Mouse (Mus musculus) midbrain, embryonic 16.5 days (tissue): ENCODE measurements around the gene Unc5cl. TPM values are rescaled to one million over a fixed set of nuclear protein-coding genes. Genes with fewer than 3 reads are reported as not detected.
A peak's percentile ranks its signal among the peaks of the same experiment; 100 is the strongest.
"Not testable (repeated sequence)": the region's sequence is repeated elsewhere in the genome, so short reads cannot be mapped to it uniquely, and the experiment has no call there.

Source experiments
- ATAC-seq: fragments of 200-750 bp; cut with Nextera tagmentation; 2 replicates; pipeline ENCODE4 v1.8.0; 2017; ENCODE audit warnings: moderate TSS enrichment
- H3K27ac ChIP-seq: fragments of 300-500 bp; sonication (generic); 2 replicates; pipeline ENCODE4 v1.5.1; 2014; ENCODE audit warnings: mild to moderate bottlenecking, low read length, mixed read lengths
- H3K27me3 ChIP-seq: fragments of 300-500 bp; sonication (generic); 2 replicates; pipeline ENCODE4 v1.6.1; 2014; ENCODE audit warnings: low read depth, low read length, mixed read lengths; ENCODE audit not compliant: control insufficient read depth, insufficient read depth
- H3K36me3 ChIP-seq: fragments of 300-500 bp; sonication (generic); 2 replicates; pipeline ENCODE4 v1.6.1; 2014; ENCODE audit warnings: mild to moderate bottlenecking, low read length, moderate library complexity, mixed read lengths; ENCODE audit not compliant: control insufficient read depth, insufficient read depth
- H3K4me1 ChIP-seq: fragments of 300-500 bp; sonication (generic); 2 replicates; pipeline ENCODE4 v1.6.1; 2014; ENCODE audit warnings: mild to moderate bottlenecking, low read length, mixed read lengths; ENCODE audit not compliant: control insufficient read depth, insufficient read depth
- H3K4me2 ChIP-seq: fragments of 300-500 bp; sonication (generic); 2 replicates; pipeline ENCODE4 v1.6.1; 2014; ENCODE audit warnings: mild to moderate bottlenecking, low read length, mixed read lengths
- H3K4me3 ChIP-seq: fragments of 300-500 bp; sonication (generic); 2 replicates; pipeline ENCODE4 v1.5.1; 2014; ENCODE audit warnings: low read depth, mild to moderate bottlenecking, low read length, moderate library complexity, mixed read lengths
- H3K9ac ChIP-seq: fragments of 300-500 bp; sonication (generic); 2 replicates; pipeline ENCODE4 v1.6.1; 2014; ENCODE audit warnings: low read depth, low read length, mixed read lengths
- H3K9me3 ChIP-seq: fragments of 300-500 bp; sonication (generic); replicated peaks from 2 replicates; pipeline ENCODE4 v1.6.1; 2014; ENCODE audit warnings: mild to moderate bottlenecking, low read length, mixed read lengths; ENCODE audit not compliant: control insufficient read depth, poor library complexity, severe bottlenecking
- WGBS: fragments of 180-500 bp; shearing (Covaris S2); extraction: QIAGEN DNeasy Blood & Tissue Kit; methylation state at CpG from one replicate; pipeline ENCODE4 v1.1.7; 2014; 5-methylcytosine and 5-hydroxymethylcytosine counted together
- polyA plus RNA-seq: library from polyadenylated mRNA; unstranded; fragments of >200 nt; fragmentation: Nextera tagmentation; extraction: Ambion mirVana; gene quantifications from 2 replicates; pipeline ENCODE4 v1.2.1, GENCODE M21; 2015

Unc5cl gene
- polyA plus RNA-seq, 1 experiment from 2014 or later, result 0.21 TPM

GRCm38 (mm10) chr17:48454190-48454589 is 511 bp upstream of the Unc5cl start:
- no peak overlapping the region for H3K27ac ChIP-seq
- H3K4me3 ChIP-seq, result no peak overlapping the region
- H3K27me3 ChIP-seq, result no peaks in the 10 kb centered on the region
- H3K36me3 ChIP-seq, result no peaks in the 10 kb centered on the region
- H3K9me3 ChIP-seq, result no peaks in the 10 kb centered on the region
- no peak overlapping the region for H3K4me2 ChIP-seq
- 54% methylated on average over 7 of the region's 7 CpGs for WGBS
- no peak for ATAC-seq
- no peaks in the 10 kb centered on the region for H3K4me1 ChIP-seq
- H3K9ac ChIP-seq, result no peak overlapping the region

GRCm38 (mm10) chr17:48455955-48456354 is 1.3 kb downstream of the Unc5cl start:
- Histone ChIP-seq H3K4me1 (no peaks in the 10 kb centered on the region), H3K9me3 (no peaks in the 10 kb centered on the region), H3K4me3 (no peak overlapping the region), H3K9ac (no peak overlapping the region), H3K4me2 (no peak overlapping the region), H3K27me3 (no peaks in the 10 kb centered on the region), H3K36me3 (no peaks in the 10 kb centered on the region), H3K27ac (no peak overlapping the region)
- 89% methylated on average over 2 of the region's 2 CpGs for WGBS
- ATAC-seq, result no peak

- H3K27me3 ChIP-seq, result no peaks in the 10 kb centered on the region
- H3K36me3 ChIP-seq, result no peaks in the 10 kb centered on the region
- no peak overlapping the region for H3K9ac ChIP-seq
- H3K4me2 ChIP-seq, result no peak overlapping the region
- ATAC-seq, result no peak
- WGBS, result 89% methylated on average over 13 of the region's 13 CpGs
- H3K9me3 ChIP-seq, result no peaks in the 10 kb centered on the region
- H3K4me1 ChIP-seq, result no peaks in the 10 kb centered on the region
- no peak overlapping the region for H3K4me3 ChIP-seq
- H3K27ac ChIP-seq, result no peak overlapping the region
These were observed 3.4 kb downstream of the Unc5cl start for GRCm38 (mm10) chr17:48457971-48458653.

- 96% methylated on average over 13 of the region's 13 CpGs for WGBS
- H3K9me3 ChIP-seq, result no peaks in the 10 kb centered on the region
- H3K9ac ChIP-seq, result no peak overlapping the region
- H3K4me2 ChIP-seq, result no peak overlapping the region
- no peak for ATAC-seq
- no peak overlapping the region for H3K4me3 ChIP-seq
- no peak overlapping the region for H3K27ac ChIP-seq
- no peaks in the 10 kb centered on the region for H3K27me3 ChIP-seq
- no peaks in the 10 kb centered on the region for H3K4me1 ChIP-seq
- no peaks in the 10 kb centered on the region for H3K36me3 ChIP-seq
These were observed 7.4 kb downstream of the Unc5cl start for GRCm38 (mm10) chr17:48462096-48462495.

- H3K9me3 ChIP-seq, result no peaks in the 10 kb centered on the region
- H3K4me2 ChIP-seq, result no peak overlapping the region
- H3K4me1 ChIP-seq, result peaks cover 3% of the 10 kb centered on the region; the same call in 1 of the 2 replicates
- H3K4me3 ChIP-seq, result no peak overlapping the region
- no peak overlapping the region for H3K9ac ChIP-seq
- no peak overlapping the region for H3K27ac ChIP-seq
- 96% methylated on average over 4 of the region's 4 CpGs for WGBS
- ATAC-seq, result no peak
- H3K36me3 ChIP-seq, result no peaks in the 10 kb centered on the region
- H3K27me3 ChIP-seq, result no peaks in the 10 kb centered on the region
These were observed 8.7 kb downstream of the Unc5cl start for GRCm38 (mm10) chr17:48463391-48463790.

GRCm38 (mm10) chr17:48466769-48467394 is 12.2 kb downstream of the Unc5cl start:
- peak overlapping the region; percentile 43 for H3K4me2 ChIP-seq
- H3K27ac ChIP-seq, result no peak overlapping the region
- ATAC-seq, result peak; percentile 57
- no peaks in the 10 kb centered on the region for H3K27me3 ChIP-seq
- peaks cover 3% of the 10 kb centered on the region; the same call in 1 of the 2 replicates for H3K4me1 ChIP-seq
- WGBS, result 52% methylated on average over 22 of the region's 22 CpGs
- peak overlapping the region; percentile 47 for H3K9ac ChIP-seq
- no peaks in the 10 kb centered on the region for H3K36me3 ChIP-seq
- no peaks in the 10 kb centered on the region for H3K9me3 ChIP-seq
- H3K4me3 ChIP-seq, result peak overlapping the region; percentile 3; the same call in 1 of the 2 replicates

- peak; percentile 91 for ATAC-seq
- WGBS, result 11% methylated on average over 22 of the region's 22 CpGs
- Histone ChIP-seq H3K9me3 (no peaks in the 10 kb centered on the region), H3K27ac (no peak overlapping the region; the same call in 1 of the 2 replicates), H3K4me1 (peaks cover 3% of the 10 kb centered on the region; the same call in 1 of the 2 replicates), H3K36me3 (no peaks in the 10 kb centered on the region), H3K27me3 (no peaks in the 10 kb centered on the region), H3K4me2 (peak overlapping the region; percentile 43), H3K4me3 (no peak overlapping the region), H3K9ac (peak overlapping the region; percentile 47)
These were observed 12.9 kb downstream of the Unc5cl start for GRCm38 (mm10) chr17:48467395-48468231.

- WGBS, result 90% methylated on average over 6 of the region's 6 CpGs
- H3K36me3 ChIP-seq, ATAC-seq: not testable (repeated sequence)
These were observed 19.6 kb downstream of the Unc5cl start for GRCm38 (mm10) chr17:48474282-48474681.

More at GRCm38 (mm10) chr17:48474282-48474681, 19.6 kb downstream of the Unc5cl start:
- H3K4me3 ChIP-seq, H3K9me3 ChIP-seq, H3K27ac ChIP-seq, H3K4me1 ChIP-seq, H3K4me2 ChIP-seq, H3K27me3 ChIP-seq, H3K9ac ChIP-seq: not testable (repeated sequence)
